Mouse (Mus musculus) small intestine, adult 2 months (tissue): Measurements from ENCODE around the gene Cd164l2.

Source experiments
- CTCF ChIP-seq: fragments of 200-500 bp; IDR thresholded peaks from 2 replicates; pipeline ENCODE4 v1.5.1; 2012; ENCODE audit warnings: low read depth, mild to moderate bottlenecking, control low read depth, inconsistent platforms, low read length, moderate library complexity, mixed read lengths; ENCODE audit not compliant: insufficient replicate concordance, insufficient read length; ENCODE audit errors: extremely low read depth
- POLR2A ChIP-seq: fragments of 200-500 bp; IDR thresholded peaks from 2 replicates; pipeline ENCODE4 v1.6.1; 2012; ENCODE audit warnings: low read depth, mild to moderate bottlenecking, control low read depth, inconsistent platforms, low read length, moderate library complexity

DNA sequence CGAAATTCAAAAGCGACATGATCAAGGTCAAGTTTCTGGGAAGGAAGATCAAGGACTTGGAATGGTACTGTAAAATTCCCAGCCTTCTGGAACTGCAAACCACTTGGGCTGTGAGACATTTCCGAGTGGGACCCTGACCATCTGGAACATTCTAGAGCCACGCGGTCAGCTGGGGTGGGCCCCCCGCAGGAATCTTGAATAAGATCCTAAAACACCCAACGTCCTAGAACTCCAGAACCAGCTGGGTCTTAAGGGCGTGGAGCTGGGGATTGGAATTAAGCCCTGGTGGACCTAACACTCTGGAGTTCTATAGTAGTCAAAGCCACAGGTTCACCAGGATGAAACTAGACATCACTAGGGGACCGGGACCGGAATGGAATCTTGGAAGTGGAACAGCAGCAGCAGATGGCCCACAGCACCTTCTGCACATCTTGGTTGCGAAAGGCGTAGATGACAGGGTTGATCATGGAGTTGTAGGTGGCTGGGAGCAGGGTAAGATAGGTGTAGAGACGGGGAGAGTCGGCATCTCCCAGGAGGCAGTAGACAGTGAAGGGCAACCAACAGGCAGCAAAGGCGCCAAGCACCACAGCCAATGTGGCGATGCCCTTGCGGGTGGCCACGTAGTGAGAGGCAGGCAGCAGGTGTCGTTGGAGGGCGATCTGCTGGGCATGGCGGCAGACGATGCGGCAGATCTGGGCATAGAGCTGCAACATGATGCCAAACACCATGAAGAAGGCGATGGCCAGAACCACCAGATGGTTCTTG, 1.7 kb upstream of the Cd164l2 start:
- no peak for TF ChIP-seq CTCF
- no peak for TF ChIP-seq POLR2A
